Mouse (Mus musculus) CH12F3 (cell line): Measurements from ENCODE around the gene Tm4sf20.

ENCODE experiments used
- in situ Hi-C: fragments of 300-500 bp; cut with MboI; formaldehyde crosslinking; loops from 2 replicates; pipeline ENCODE4 v1.14.3; 2020; ENCODE audit warnings: low sequenced_read_pairs

Gene Tm4sf20

GRCm38 (mm10) chr1:82783559-82783958 lies 15.3 kb upstream of the Tm4sf20 start:
- in situ Hi-C loops: no loop called here

GRCm38 (mm10) chr1:82779388-82779966 lies 11.2 kb upstream of the Tm4sf20 start:
- in situ Hi-C loops: no loop called here

GRCm38 (mm10) chr1:82775293-82775692 lies 7.0 kb upstream of the Tm4sf20 start:
- in situ Hi-C loops: no loop called here

- in situ Hi-C loops: no loop called here
Measured at GRCm38 (mm10) chr1:82773208-82773607, 4.9 kb upstream of the Tm4sf20 start.

- in situ Hi-C loops: no loop called here
Measured at GRCm38 (mm10) chr1:82772428-82772827, 4.2 kb upstream of the Tm4sf20 start.

- in situ Hi-C loops: no loop called here
Measured at GRCm38 (mm10) chr1:82771022-82771586, 2.8 kb upstream of the Tm4sf20 start, which contains the start of gene Gm47791. Gm47791 (minus strand) TSS chr1:82771243.

GRCm38 (mm10) chr1:82766641-82767040 lies 1.6 kb downstream of the Tm4sf20 start:
- in situ Hi-C loops: no loop called here

GRCm38 (mm10) chr1:82766227-82766626 lies 2.0 kb downstream of the Tm4sf20 start:
- in situ Hi-C loops: no loop called here

GRCm38 (mm10) chr1:82762274-82762673 lies 6.0 kb downstream of the Tm4sf20 start:
- in situ Hi-C loops: no loop called here

- in situ Hi-C loops: no loop called here
Measured at GRCm38 (mm10) chr1:82761454-82762169, 6.6 kb downstream of the Tm4sf20 start.

- in situ Hi-C loops: no loop called here
Measured at GRCm38 (mm10) chr1:82759520-82759919, 8.7 kb downstream of the Tm4sf20 start.

- in situ Hi-C loops: no loop called here
Measured at GRCm38 (mm10) chr1:82747714-82748452, 20.4 kb downstream of the Tm4sf20 start.

- in situ Hi-C loops: no loop called here
Measured at GRCm38 (mm10) chr1:82746408-82746807, 21.9 kb downstream of the Tm4sf20 start.

- in situ Hi-C loops: no loop called here
Measured at GRCm38 (mm10) chr1:82743962-82744361, 24.3 kb downstream of the Tm4sf20 start.

- in situ Hi-C loops: no loop called here
Measured at GRCm38 (mm10) chr1:82741539-82741938, 26.7 kb downstream of the Tm4sf20 start.

- in situ Hi-C loops: no loop called here
Measured at GRCm38 (mm10) chr1:82738066-82738465, 30.2 kb downstream of the Tm4sf20 start.

GRCm38 (mm10) chr1:82733357-82733756 lies 34.9 kb downstream of the Tm4sf20 start:
- in situ Hi-C loops: no loop called here

GRCm38 (mm10) chr1:82726482-82726881 lies 41.8 kb downstream of the Tm4sf20 start:
- in situ Hi-C loops: no loop called here

GRCm38 (mm10) chr1:82725875-82726185 lies 42.4 kb downstream of the Tm4sf20 start:
- in situ Hi-C loops: no loop called here

- in situ Hi-C loops: no loop called here
Measured at GRCm38 (mm10) chr1:82725026-82725874, 43.0 kb downstream of the Tm4sf20 start.
